Mouse (Mus musculus) embryonic fibroblast, embryonic 13.5 days (primary cell): Measurements from ENCODE around the gene Etfb.

Experiments
- CTCF ChIP-seq: IDR thresholded peaks from 2 replicates; pipeline ENCODE4 v1.5.1; 2011; ENCODE audit warnings: mild to moderate bottlenecking, control low read depth, low read length, moderate library complexity, borderline replicate concordance; ENCODE audit not compliant: insufficient read depth
- POLR2A ChIP-seq: IDR thresholded peaks from 2 replicates; pipeline ENCODE4 v1.6.1; 2011; ENCODE audit warnings: low read depth, mild to moderate bottlenecking, control low read depth, low read length, moderate library complexity

DNA sequence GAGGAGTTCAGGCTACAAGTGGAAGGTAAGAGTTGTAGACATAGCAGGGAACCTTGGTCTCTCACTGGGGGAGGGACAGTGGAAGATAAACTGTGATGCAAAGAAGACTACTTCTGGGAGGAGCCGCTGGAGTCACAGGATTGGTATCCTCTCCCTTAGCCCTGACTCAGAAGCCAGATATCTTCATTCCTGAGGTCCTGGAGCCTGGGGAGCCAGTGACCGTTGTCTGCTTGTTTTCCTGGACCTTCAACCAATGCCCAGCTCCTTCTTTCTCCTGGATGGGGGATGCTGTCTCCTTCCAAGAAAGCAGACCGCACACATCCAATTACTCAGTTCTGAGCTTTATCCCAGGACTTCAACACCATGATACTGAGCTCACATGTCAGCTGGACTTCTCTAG lies 34.8 kb upstream of the Etfb start:
- TF ChIP-seq POLR2A: 0 out of 2 replicates have a peak, but pooled peaks have one; percentile 33
- TF ChIP-seq CTCF: no peak
